Mouse (Mus musculus) c-Kit-negative CD71-positive TER-119-positive erythroid progenitor cells, embryonic 14.5 days (primary cell): ENCODE results near the gene Nxpe3.

Experiments
- DNase-seq: peaks from one replicate; pipeline ENCODE4 v3.0.0-alpha.2; 2013; ENCODE audit warnings: low read depth, low spot score

Nxpe3 gene

GRCm38 (mm10) chr16:55809779-55810514 lies 85.1 kb downstream of the Nxpe3 start:
- DNase-seq, result no peak

- no peak for DNase-seq
Observed at GRCm38 (mm10) chr16:55809345-55809744, 85.7 kb downstream of the Nxpe3 start.

- no peak for DNase-seq
Observed at GRCm38 (mm10) chr16:55807505-55807932, 87.6 kb downstream of the Nxpe3 start.

- DNase-seq, result no peak
Observed at GRCm38 (mm10) chr16:55804799-55805198, 90.3 kb downstream of the Nxpe3 start.

GRCm38 (mm10) chr16:55801629-55802028 lies 93.5 kb downstream of the Nxpe3 start:
- DNase-seq, result no peak

GRCm38 (mm10) chr16:55798845-55799244 lies 96.2 kb downstream of the Nxpe3 start:
- DNase-seq, result no peak

- DNase-seq, result no peak
Observed at GRCm38 (mm10) chr16:55790326-55790725, 104.8 kb downstream of the Nxpe3 start.
